Mouse (Mus musculus): ENCODE data around the gene Treml4.

GRCm38 (mm10) chr17:48321279-48321678 is 57.2 kb downstream of the Treml4 start:
- TF ChIP-seq CTCF (IDR thresholded peaks at IDR 0.05; ENCODE audit: low read depth, low read length) (no peak), POLR2A (IDR thresholded peaks at IDR 0.05; ENCODE audit: borderline replicate concordance, low read depth, low read length) (no peak)
